Mouse (Mus musculus) gastrocnemius, postnatal 25 days (tissue): ENCODE measurements at regions not wholly inside any gene's neighbourhood (a gene's known extent, or its start where the extent isn't known, plus 50 kb on each side); places are given as distances from the start of the nearest gene placed in this dataset.

Experiments used
- DNase-seq: peaks from one replicate; pipeline ENCODE4 v3.0.0; 2022
- microRNA-seq, 2 experiments: library from miRNA; unstranded; fragments of <30 nt; microRNA quantifications; one replicate each; pipeline ENCODE4 v1.2.0; 2021; ENCODE audit warnings: borderline replicate concordance in 2 of 2

DNA sequence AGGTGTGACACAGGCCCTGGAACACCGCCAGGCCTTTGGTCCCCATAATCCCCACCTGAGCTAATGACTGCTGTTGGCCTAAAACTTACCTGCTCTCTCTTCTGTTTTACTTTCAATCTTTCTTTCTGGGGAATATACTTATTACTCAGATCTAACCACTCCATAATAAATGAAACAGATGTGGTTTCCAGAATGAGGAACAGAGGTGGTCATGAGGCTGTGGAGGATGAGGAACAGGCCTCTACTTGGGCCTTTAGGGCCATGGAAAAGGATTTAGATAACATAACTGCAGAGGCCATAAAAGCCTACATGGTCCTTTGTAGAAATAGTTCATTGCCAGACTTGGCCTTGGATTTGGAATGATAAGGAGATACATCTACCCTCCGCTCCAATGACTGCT, 74.1 kb downstream of the B3gnt5 start:
- no peak for DNase-seq

DNA sequence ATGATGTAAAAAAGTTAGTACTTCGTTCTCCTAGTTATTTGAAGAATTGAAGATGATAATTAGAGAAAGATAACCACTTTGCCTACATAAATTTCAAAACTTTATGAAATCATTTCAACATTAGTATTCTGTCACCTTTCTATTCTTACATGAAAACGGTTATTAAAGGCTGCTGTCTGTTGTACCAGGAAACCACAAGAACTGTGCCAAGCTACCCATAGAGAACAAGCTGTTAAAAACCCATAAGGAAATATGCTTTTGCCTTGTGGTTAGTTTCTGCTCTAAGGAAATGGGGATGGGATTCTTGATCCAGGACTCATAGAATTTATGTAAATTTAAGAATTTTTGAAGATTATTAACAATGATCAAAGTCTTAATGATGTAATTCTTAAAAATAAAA, 74.7 kb downstream of the B3gnt5 start:
- no peak for DNase-seq

GRCm38 (mm10) chr16:19839831-19840230, 79.8 kb downstream of the B3gnt5 start:
- no peak for DNase-seq

- DNase-seq = no peak
These were observed 82.5 kb downstream of the B3gnt5 start for GRCm38 (mm10) chr16:19842346-19843025.

GRCm38 (mm10) chr16:19843738-19844137, 83.7 kb downstream of the B3gnt5 start:
- no peak for DNase-seq

DNA sequence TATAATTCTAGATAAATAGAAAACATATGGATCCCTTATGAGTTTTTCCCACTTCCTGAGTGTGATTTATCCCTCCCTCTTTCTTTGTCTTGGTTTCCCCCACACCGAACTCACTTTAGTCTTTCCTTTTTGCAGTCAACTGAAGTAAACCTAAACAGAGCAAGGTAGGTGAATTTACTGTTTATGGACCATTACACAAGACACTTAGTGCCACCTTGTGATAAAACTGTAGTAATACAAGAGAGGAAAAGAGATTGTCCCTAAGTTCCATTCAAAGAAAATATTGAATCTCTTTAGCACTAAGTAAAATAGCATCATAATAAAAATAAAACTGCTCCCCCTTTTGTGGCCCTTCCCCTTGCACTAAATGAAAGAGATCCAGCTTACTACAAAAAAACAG, 88.4 kb downstream of the B3gnt5 start:
- no peak for DNase-seq

DNA sequence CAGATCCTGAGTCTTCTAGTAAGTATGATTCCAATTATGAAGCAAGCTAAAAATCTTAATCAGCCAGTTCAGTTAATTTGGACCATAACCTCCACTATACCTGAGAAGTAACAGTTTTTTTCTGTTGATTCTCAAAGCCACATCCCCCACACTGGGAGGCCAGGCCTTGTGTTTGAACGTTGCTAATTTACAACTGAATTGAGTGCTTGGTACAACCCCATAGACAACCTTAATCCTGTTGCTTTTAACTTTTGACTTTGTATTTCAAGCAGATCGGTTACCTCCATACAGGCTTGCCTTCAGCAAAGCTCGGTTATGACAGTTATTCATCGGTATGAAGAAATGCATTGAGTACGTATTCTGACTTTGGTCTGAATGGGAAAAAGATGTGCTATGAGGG, 105.3 kb downstream of the B3gnt5 start:
- DNase-seq = no peak

DNA sequence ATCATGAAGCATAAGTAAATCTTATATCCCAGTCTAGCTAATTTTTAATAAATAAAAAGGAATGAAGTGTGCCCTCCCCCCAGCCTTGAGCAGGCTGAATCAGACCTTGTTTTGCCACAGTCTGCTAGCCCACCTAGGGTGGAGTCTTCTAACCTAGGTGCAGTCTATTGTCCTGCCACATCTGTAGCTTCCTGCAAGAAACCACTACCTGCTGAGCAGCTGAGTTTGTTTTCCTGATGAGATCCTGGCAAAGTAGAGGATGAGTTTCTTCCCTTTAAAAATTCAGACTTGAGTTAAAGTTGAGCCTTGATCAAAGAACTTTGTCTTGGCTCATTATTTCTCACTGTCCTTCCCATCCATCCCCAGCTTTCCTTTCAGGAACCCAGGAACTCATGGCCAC, 105.9 kb downstream of the B3gnt5 start:
- no peak for DNase-seq

GRCm38 (mm10) chr16:19869425-19869824, 109.4 kb downstream of the B3gnt5 start:
- no peak for DNase-seq

GRCm38 (mm10) chr16:19876861-19877554, 105.8 kb downstream of the Klhl6 start:
- DNase-seq = no peak

DNA sequence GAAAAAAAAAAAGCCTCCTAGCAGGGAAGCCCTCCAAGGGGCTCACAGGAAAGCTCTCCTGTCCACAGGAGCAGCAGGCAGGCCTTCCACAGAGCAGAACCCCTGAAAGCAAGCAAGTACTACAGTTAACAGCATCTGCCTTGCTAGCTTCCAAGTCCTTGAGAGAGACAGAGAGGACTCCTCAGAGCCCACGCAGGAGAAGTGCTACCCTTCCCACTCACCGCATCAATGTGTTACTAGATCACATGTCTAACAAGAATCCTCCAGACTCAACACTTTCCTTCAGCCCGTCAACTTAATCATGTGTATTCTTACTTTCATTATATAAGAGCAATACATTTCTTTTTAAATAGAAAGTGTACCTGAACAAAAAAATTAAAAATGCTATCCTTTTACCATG, 99.9 kb downstream of the Klhl6 start:
- DNase-seq = no peak

DNA sequence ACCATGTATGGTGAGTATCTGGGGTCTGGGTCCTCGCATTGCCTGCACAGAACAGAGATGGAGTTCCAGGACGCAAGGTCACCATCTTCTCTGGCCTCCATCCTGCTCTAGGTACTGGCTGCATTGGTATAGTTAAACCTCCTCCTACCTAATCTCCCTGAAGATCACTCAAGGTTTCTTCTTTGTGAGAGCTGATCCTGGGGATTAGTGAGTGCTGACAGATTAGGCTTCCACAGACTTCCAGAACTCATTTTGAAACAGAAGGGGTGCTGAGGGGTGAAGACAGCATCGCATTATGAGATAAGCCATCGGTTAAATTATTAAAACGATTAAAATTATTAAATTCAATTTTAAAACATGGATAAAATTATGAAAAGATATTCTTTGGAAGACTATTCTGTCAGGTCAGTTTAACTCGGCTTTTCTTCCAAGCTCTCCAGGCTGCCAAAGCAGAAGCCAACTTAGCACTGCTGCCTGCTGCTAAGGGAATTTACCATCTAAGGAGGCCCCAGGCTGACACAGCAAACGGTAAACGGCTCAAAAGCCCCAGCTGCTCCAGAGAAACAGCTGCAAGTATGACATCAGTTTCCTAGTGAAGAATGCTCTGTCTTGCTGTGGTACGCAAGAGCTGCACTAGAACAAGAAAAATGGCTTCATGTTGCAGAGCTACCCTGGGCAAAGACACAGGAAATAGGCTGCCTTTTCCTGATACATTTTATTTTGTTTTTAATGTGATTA, 98.9 kb downstream of the Klhl6 start:
- DNase-seq = peak; percentile 61

GRCm38 (mm10) chr16:19884535-19884934, 98.3 kb downstream of the Klhl6 start:
- DNase-seq = no peak

DNA sequence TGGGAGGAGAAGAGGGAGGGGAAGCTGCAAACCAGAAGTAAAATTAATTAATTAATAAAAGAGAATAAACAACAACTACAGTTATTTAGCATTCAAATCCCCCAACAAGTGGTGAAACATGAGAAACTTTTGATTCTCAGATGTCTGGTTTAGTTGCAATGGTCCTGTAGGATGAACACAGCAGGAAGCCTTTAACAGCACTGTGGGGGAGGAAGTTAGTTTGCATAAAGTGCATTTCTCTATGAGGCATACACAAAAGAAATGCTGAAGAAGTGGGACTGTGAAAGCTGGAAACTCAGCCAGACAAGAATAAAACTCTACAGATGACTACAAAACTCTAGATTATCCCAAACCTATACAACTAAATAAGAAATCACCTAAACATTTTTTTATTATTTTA, 96.2 kb downstream of the Klhl6 start:
- no peak for DNase-seq

GRCm38 (mm10) chr16:19889576-19889975, 93.3 kb downstream of the Klhl6 start:
- DNase-seq = no peak

GRCm38 (mm10) chr16:19891441-19891840, 91.4 kb downstream of the Klhl6 start:
- DNase-seq = no peak

DNA sequence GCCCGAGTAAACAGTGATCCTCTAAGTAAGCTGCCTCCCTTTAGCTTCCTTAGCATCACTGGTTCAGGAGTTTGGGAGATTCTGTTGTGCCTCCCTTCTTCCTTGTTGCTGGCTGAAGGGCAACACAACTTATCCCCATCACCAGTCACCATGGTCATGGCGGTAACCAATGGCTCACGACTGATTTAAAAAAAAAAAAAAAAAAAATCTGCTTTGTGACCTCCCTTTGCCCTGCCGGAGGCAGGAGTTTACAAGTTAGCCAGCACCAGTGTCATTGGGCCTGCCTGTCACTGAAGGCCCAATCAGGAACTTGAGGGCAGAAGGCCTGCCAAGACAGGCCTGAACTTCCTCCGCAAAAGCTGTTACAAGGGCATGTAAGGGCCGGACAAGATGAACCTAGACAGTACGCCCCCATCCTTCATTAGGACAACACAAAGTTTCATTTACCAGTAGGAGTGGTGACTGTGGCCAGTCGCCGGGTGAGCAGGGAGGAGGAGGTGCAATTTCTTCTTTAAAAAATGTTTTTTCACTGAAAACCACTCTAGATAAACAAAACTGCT, 88.3 kb downstream of the Klhl6 start:
- no peak for DNase-seq

Small RNA genes in the stretch of these regions (microRNA-seq; reads per million reads assigned to microRNA genes)
- 0 reads per million in 2 experiments for gene Gm27883
